ENCODE assay signal across 20 mouse cellular contexts in the genomic region with DNA sequence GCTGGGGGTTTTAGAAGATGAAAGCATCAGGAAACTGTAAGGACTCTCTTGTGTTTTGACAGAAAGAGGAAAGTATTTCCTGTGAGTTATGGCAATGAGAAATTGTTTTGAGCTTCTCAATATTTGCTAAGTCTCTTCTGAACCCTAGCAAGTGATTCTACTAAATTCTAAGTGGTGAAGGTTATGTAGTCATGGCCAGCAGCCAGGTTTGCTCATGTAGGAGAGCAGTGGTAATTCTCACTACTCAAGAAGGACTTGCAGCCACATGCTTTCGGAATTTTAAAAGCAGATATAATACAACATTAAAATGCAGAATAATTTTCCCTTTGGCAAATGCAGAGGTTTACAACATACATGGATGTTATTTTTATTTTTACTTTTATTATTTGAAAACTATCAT. TPM values are rescaled to one million over a fixed set of nuclear protein-coding genes. Genes with fewer than 3 reads are reported as not detected.
"Had no signal": no experiment of that assay in that cellular context is flagged by ENCODE, and none has a peak within 500 bp of the region (broad histone marks: within the 10 kb centered on the region; RNA-seq: fewer than 3 reads in every experiment).

No protein-coding gene starts in this region.

- H3K4me3 ChIP-seq: intestine, embryonic 15.5 days; layer of hippocampus, adult 2 months; limb, embryonic 15.5 days; liver, embryonic 12.5 days; midbrain, embryonic 13.5 days; neural tube, embryonic 12.5 days had no signal

- DNase-seq: kidney, adult 18-20 months; kidney, postnatal 4 days; left cerebral cortex, postnatal 4 days; right cerebral cortex, postnatal 4 days; spleen, adult 18-20 months; thymus, adult 18-20 months; thymus, postnatal 25 days had no signal

- H3K9me3 ChIP-seq: intestine, embryonic 15.5 days; limb, embryonic 15.5 days; liver, embryonic 12.5 days; midbrain, embryonic 13.5 days; neural tube, embryonic 12.5 days had no signal

- H3K27ac ChIP-seq: intestine, embryonic 15.5 days; layer of hippocampus, adult 2 months; limb, embryonic 15.5 days; liver, embryonic 12.5 days; macrophage; midbrain, embryonic 13.5 days; neural tube, embryonic 12.5 days had no signal

- H3K9ac ChIP-seq: intestine, embryonic 15.5 days; limb, embryonic 15.5 days; liver, embryonic 12.5 days; midbrain, embryonic 13.5 days; neural tube, embryonic 12.5 days had no signal

- H3K36me3 ChIP-seq: intestine, embryonic 15.5 days; limb, embryonic 15.5 days; liver, embryonic 12.5 days; midbrain, embryonic 13.5 days; neural tube, embryonic 12.5 days had no signal

- ATAC-seq: intestine, embryonic 15.5 days; liver, embryonic 12.5 days; midbrain, embryonic 13.5 days had no signal

- H3K27me3 ChIP-seq: intestine, embryonic 15.5 days; limb, embryonic 15.5 days; liver, embryonic 12.5 days; midbrain, embryonic 13.5 days; neural tube, embryonic 12.5 days had no signal

- H3K4me2 ChIP-seq: intestine, embryonic 15.5 days; limb, embryonic 15.5 days; liver, embryonic 12.5 days; midbrain, embryonic 13.5 days; neural tube, embryonic 12.5 days had no signal

- H3K4me1 ChIP-seq: intestine, embryonic 15.5 days; liver, embryonic 12.5 days; midbrain, embryonic 13.5 days; neural tube, embryonic 12.5 days had no signal

RNA-seq across cellular contexts. Expression of a gene that starts 55.9 kb away (rescaled TPM):
- total RNA-seq: layer of hippocampus, adult 2 months; left cerebral cortex, adult 18-20 months; left cerebral cortex, postnatal 4 days; midbrain, postnatal 0 days had no signal
- polyA plus RNA-seq: kidney, embryonic 14.5 days; liver, embryonic 12.5 days; liver, embryonic 16.5 days; midbrain, embryonic 13.5 days; neural tube, embryonic 12.5 days; stomach, embryonic 14.5 days had no signal

RNA-seq across cellular contexts. Expression of a gene that starts 59.7 kb away (rescaled TPM):
- total RNA-seq: layer of hippocampus, adult 2 months; layer of hippocampus, postnatal 14 days; left cerebral cortex, adult 18-20 months had no signal
- polyA plus RNA-seq: midbrain, embryonic 13.5 days; stomach, embryonic 14.5 days had no signal
